Mouse (Mus musculus): Measurements from ENCODE around the gene Klra2. TPM values are rescaled to one million over a fixed set of nuclear protein-coding genes. Genes with fewer than 3 reads are reported as not detected.
"Not testable (repeated sequence)": the region's sequence is repeated elsewhere in the genome, so short reads cannot be mapped to it uniquely, and the experiment has no call there.

Gene Klra2
- total RNA-seq (2021) = 1 to 10 TPM; 2.5 to 3.0 TPM
- long read RNA-seq, experiment 1, partial matches to known transcripts = 0 of 3 reads
- long read RNA-seq, experiment 1, other reads (novel, unspliced or antisense) = 0 of 3 reads
- long read RNA-seq, experiment 2, partial matches to known transcripts = 0 of 1 reads
- long read RNA-seq, experiment 2, other reads (novel, unspliced or antisense) = 0 of 1 reads

GRCm38 (mm10) chr6:131247206-131247605, at the start of gene Klra2:
Gene Klra2, minus strand, starts transcription at chr6:131247362.
- DNase-seq = no peak

- no peak for DNase-seq
Measured at GRCm38 (mm10) chr6:131294435-131295112, 47.4 kb upstream of the Klra2 start.

- DNase-seq = no peak
Measured at GRCm38 (mm10) chr6:131293916-131294315, 46.8 kb upstream of the Klra2 start.

- DNase-seq = peak; percentile 85 to 87
Measured at GRCm38 (mm10) chr6:131292991-131293788, 46.0 kb upstream of the Klra2 start, which contains the start of gene Magohb. Gene Magohb, minus strand, starts transcription at chr6:131293244.

GRCm38 (mm10) chr6:131292276-131292990, 45.3 kb upstream of the Klra2 start:
- DNase-seq = peak in 1 of 2 experiments; percentile 29

- DNase-seq = peak; percentile 20 to 45
Measured at GRCm38 (mm10) chr6:131290430-131290829, 43.3 kb upstream of the Klra2 start.

GRCm38 (mm10) chr6:131278160-131278559, 31.0 kb upstream of the Klra2 start:
- not testable (repeated sequence) for DNase-seq

GRCm38 (mm10) chr6:131276659-131277058, 29.5 kb upstream of the Klra2 start:
- DNase-seq = no peak

- DNase-seq = no peak
Measured at GRCm38 (mm10) chr6:131272311-131272710, 25.1 kb upstream of the Klra2 start.

- no peak for DNase-seq
Measured at GRCm38 (mm10) chr6:131270312-131270711, 23.1 kb upstream of the Klra2 start.

- DNase-seq = no peak
Measured at GRCm38 (mm10) chr6:131269599-131269998, 22.4 kb upstream of the Klra2 start.

GRCm38 (mm10) chr6:131264175-131264574, 17.0 kb upstream of the Klra2 start:
- no peak for DNase-seq

- no peak for DNase-seq
Measured at GRCm38 (mm10) chr6:131262778-131263177, 15.6 kb upstream of the Klra2 start.

GRCm38 (mm10) chr6:131262009-131262408, 14.8 kb upstream of the Klra2 start:
- no peak for DNase-seq

- no peak for DNase-seq
Measured at GRCm38 (mm10) chr6:131245081-131245480, 2.1 kb downstream of the Klra2 start.

Other genes starting within 250 kb of the Klra2 start
- gene Magohb, start 45.9 kb upstream of the Klra2 start, total RNA-seq (2021) = 10 to 100 TPM; 10.7 to 12.7 TPM
- under 1 TPM; 0.30 to 0.53 TPM for gene Styk1, start 106.2 kb upstream of the Klra2 start, total RNA-seq (2021)
- gene Ybx3, start 141.1 kb upstream of the Klra2 start, total RNA-seq (2021) = 100 to 1,000 TPM; 200 to 230 TPM
- gene 5430401F13Rik, start 239.0 kb upstream of the Klra2 start, total RNA-seq (2021) = not detected
- gene Gm6619, start 239.0 kb upstream of the Klra2 start, total RNA-seq (2021) = not detected